ENCODE assay signal across 9 mouse cellular contexts in genomic region chr11:88873027-88873666, GRCm38 (mm10). TPM values are rescaled to one million over a fixed set of nuclear protein-coding genes. Genes with fewer than 3 reads are reported as not detected.
DNase-seq lines count a peak whose midpoint lies in the region; ATAC-seq and TF ChIP-seq lines count a peak whose summit lies in the region.
"Had no signal": no experiment of that assay in that cellular context is flagged by ENCODE, and none has a peak within 500 bp of the region (broad histone marks: within the 10 kb centered on the region; RNA-seq: fewer than 3 reads in every experiment).

No protein-coding gene starts in this region.

- H3K4me2 ChIP-seq in heart, embryonic 15.5 days = peak overlapping the region; percentile 76

- peaks cover 7% of the 10 kb centered on the region; the same call in 1 of the 2 replicates for H3K4me1 ChIP-seq in heart, embryonic 15.5 days (replicated peaks)
- H3K4me1 ChIP-seq in ES-E14 (ENCODE audit: control insufficient read depth in 2 of 2, insufficient read depth in 2 of 2, low read length in 2 of 2, poor library complexity in 1 of 2) = peaks cover 0 to 11% of the 10 kb centered on the region in 2 experiments; a peak in 2 of 4 replicates
- H3K4me1 ChIP-seq in hindbrain, embryonic 10.5 days (replicated peaks) = peaks cover 8% of the 10 kb centered on the region; the same call in 1 of the 2 replicates
- peaks cover 11% of the 10 kb centered on the region for H3K4me1 ChIP-seq in midbrain, embryonic 10.5 days

- H3K9me3 ChIP-seq in heart, embryonic 15.5 days (replicated peaks) = no peaks in the 10 kb centered on the region
- H3K9me3 ChIP-seq in ES-E14 (ENCODE audit: control insufficient read depth, insufficient read depth, low read depth, low read length) = no peaks in the 10 kb centered on the region
- no peaks in the 10 kb centered on the region for H3K9me3 ChIP-seq in hindbrain, embryonic 10.5 days
- H3K9me3 ChIP-seq in midbrain, embryonic 10.5 days (replicated peaks) = no peaks in the 10 kb centered on the region
- H3K9me3 ChIP-seq: G1E had no signal

- no peaks in the 10 kb centered on the region for H3K36me3 ChIP-seq in heart, embryonic 15.5 days
- H3K36me3 ChIP-seq in ES-E14 (ENCODE audit: control insufficient read depth, insufficient read depth, low read length, poor library complexity, severe bottlenecking) = no peaks in the 10 kb centered on the region
- no peaks in the 10 kb centered on the region for H3K36me3 ChIP-seq in hindbrain, embryonic 10.5 days
- H3K36me3 ChIP-seq in midbrain, embryonic 10.5 days = no peaks in the 10 kb centered on the region
- H3K36me3 ChIP-seq: G1E had no signal

- in situ Hi-C loops in ES-E14 (cut with MboI; ENCODE audit: low sequenced_read_pairs in 2 of 2, unreplicated experiment in 2 of 2) = no loop called here

- DNase-seq in heart, adult 18-20 months = no peak
- no peak for DNase-seq in ES-E14 (ENCODE audit: low read depth, low spot score)
- DNase-seq in hindbrain, embryonic 10.5 days (ENCODE audit: low spot score) = peak; percentile 20
- no peak for DNase-seq in midbrain, embryonic 10.5 days (ENCODE audit: low spot score)
- DNase-seq in adrenal gland, postnatal 25 days = no peak
- DNase-seq in right cerebral cortex, adult 2 months (ENCODE audit: low spot score in 2 of 2) = no peak

- no peak overlapping the region for H3K27ac ChIP-seq in heart, embryonic 15.5 days
- no peak overlapping the region for H3K27ac ChIP-seq in ES-E14 (ENCODE audit: insufficient read depth, low read depth, low read length, poor library complexity, severe bottlenecking)
- H3K27ac ChIP-seq in hindbrain, embryonic 10.5 days = no peak overlapping the region
- H3K27ac ChIP-seq in midbrain, embryonic 10.5 days (replicated peaks) = 0 out of 2 replicates have a peak overlapping the region, but pooled peaks have one; percentile 13

- peak overlapping the region; percentile 40 for H3K9ac ChIP-seq in heart, embryonic 15.5 days
- no peak overlapping the region for H3K9ac ChIP-seq in ES-E14 (ENCODE audit: insufficient read depth, low read depth, low read length, poor library complexity, severe bottlenecking)

- whole genome bisulfite sequencing in heart, embryonic 15.5 days = 3% methylated on average over 20 of the region's 20 CpGs
- whole genome bisulfite sequencing in hindbrain, embryonic 10.5 days = 4% methylated on average over 20 of the region's 20 CpGs
- WGBS in midbrain, embryonic 10.5 days = 4% methylated on average over 20 of the region's 20 CpGs

- H3K4me3 ChIP-seq in heart, embryonic 15.5 days = peak overlapping the region; percentile 46
- peak overlapping the region; percentile 42 for H3K4me3 ChIP-seq in ES-E14 (ENCODE audit: insufficient read depth in 1 of 2, low read depth in 1 of 2, low read length in 2 of 2, poor library complexity in 1 of 2, severe bottlenecking in 1 of 2)
- H3K4me3 ChIP-seq in hindbrain, embryonic 10.5 days = peak overlapping the region; percentile 45
- H3K4me3 ChIP-seq in midbrain, embryonic 10.5 days = peak overlapping the region; percentile 52

- ATAC-seq in heart, embryonic 15.5 days (replicated peaks; ENCODE audit: insufficient number of reproducible peaks, insufficient read depth, low FRiP score, low read depth) = no peak
- no peak for ATAC-seq in cerebellum, adult (ENCODE audit: insufficient number of reproducible peaks, low FRiP score, low TSS enrichment)

- peaks cover 4% of the 10 kb centered on the region; the same call in 1 of the 2 replicates for H3K27me3 ChIP-seq in heart, embryonic 15.5 days
- H3K27me3 ChIP-seq in hindbrain, embryonic 10.5 days (ENCODE audit: insufficient read depth, poor library complexity, severe bottlenecking) = peaks cover 48% of the 10 kb centered on the region
- H3K27me3 ChIP-seq in midbrain, embryonic 10.5 days (ENCODE audit: low read depth, poor library complexity, severe bottlenecking) = peaks cover 46% of the 10 kb centered on the region

TF ChIP-seq in ES-E14, 5 proteins besides CTCF, POLR2A, EP300 and RAD21:
- TF ChIP-seq MAFK (IDR thresholded peaks at IDR 0.05; ENCODE audit: insufficient read depth, low read depth, low read length) = no peak
- no peak for TF ChIP-seq ZNF384 (IDR thresholded peaks at IDR 0.05; ENCODE audit: low read depth, low read length)
- TF ChIP-seq HCFC1 (IDR thresholded peaks at IDR 0.05; ENCODE audit: borderline replicate concordance, insufficient read depth, low read length) = no peak
- no peak for TF ChIP-seq CHD2 (IDR thresholded peaks at IDR 0.05; ENCODE audit: low read depth, low read length)
- TF ChIP-seq ZC3H11A (IDR thresholded peaks at IDR 0.05; ENCODE audit: borderline replicate concordance, low read depth, low read length) = no peak

RNA-seq across cellular contexts. Expression of gene Akap1, which starts 8.8 kb away (rescaled TPM):
- polyA plus RNA-seq in heart, embryonic 15.5 days (2015; fragmentation: Nextera tagmentation; extraction: Ambion mirVana) = 44.2 and 45.8 TPM in 2 replicates
- 100 to 1,000 TPM; 147 to 157 TPM for total RNA-seq in heart, adult 18-20 months (2021)
- 184 and 262 TPM in 2 replicates for total RNA-seq in ES-E14 (2012; rRNA removed)
- polyA plus RNA-seq in hindbrain, embryonic 10.5 days (2016; fragmentation: Nextera tagmentation; extraction: Ambion mirVana) = 17.7 and 19.6 TPM in 2 replicates
- 19.1 and 20.7 TPM in 2 replicates for polyA plus RNA-seq in midbrain, embryonic 10.5 days (2016; fragmentation: Nextera tagmentation; extraction: Ambion mirVana)
- total RNA-seq in adrenal gland, postnatal 25 days (2021) = 126 and 129 TPM in 2 replicates
